Mouse (Mus musculus) B cell, adult 2 months (primary cell): Measurements from ENCODE around the gene Fes.
A peak's percentile ranks its signal among the peaks of the same experiment; 100 is the strongest.

Source experiments
- DNase-seq, 2 experiments: peaks; one replicate each; pipeline ENCODE4 v3.0.0; 2022

Fes gene

DNA sequence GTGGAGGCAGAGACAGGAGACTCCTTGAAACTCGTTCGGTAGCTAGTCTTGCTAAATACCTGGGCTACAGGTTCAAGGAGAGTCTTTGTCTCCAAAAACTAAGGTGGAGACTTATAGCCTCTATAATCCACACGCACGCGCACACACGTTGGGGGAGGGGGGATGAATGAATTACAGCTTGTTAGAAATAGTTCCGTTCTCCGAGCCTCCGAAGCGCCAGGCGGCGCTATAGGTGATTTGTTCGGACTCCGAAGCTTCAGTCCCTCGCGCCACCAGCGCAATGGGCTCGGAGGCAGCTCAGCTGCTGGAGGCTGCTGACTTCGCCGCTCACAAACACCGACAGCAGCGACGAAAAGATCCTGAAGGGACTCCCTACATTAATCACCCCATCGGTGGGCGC, 44.9 kb downstream of the Fes start, which contains the start of gene Hddc3:
TSS of gene Hddc3 (plus strand) at position 247 of the 400 bp plus-strand sequence.
- peak; percentile 98 for DNase-seq

DNA sequence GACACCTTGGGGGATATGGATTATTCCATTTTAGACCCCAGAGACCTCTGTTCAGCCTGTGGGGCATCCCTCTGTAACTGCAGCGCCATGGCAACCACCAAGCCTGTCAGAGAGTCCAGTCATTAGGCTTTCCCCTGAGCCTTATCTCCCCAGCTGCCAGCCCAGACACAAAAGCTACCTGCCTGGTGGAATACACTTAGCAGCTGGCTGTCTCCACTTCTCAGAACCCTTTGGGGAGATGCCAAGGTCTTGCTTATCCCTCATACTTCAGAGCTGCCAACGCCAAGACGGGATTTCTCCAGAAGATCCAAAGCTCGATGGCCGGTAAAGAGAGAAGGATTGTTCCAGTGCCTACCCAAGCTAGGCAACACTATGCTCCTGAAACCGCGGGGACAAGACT, 46.0 kb downstream of the Fes start:
- no peak for DNase-seq

DNA sequence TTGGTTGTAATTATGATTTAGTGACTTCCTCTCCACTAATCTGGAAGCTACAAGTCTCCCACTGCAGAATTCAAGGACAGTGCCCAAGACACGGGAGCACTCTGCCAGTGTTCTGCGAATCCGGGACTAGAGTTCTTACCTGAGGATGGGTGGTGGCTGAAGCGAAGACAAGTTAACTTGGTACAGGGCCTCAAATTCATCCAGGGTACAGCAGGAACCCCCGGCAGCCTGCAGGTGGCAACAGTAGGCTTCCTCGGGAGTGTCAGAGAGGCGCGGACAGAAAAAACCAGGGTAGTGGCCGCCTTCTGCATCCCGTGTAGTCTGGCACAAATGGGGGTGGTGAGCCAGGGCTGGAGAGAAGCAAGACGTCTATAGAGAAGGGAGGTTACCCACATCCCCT, 47.0 kb downstream of the Fes start, which contains the start of gene Unc45a:
TSS of gene Unc45a (minus strand) at position 213 of the 400 bp plus-strand sequence.
- peak; percentile 77 to 80 for DNase-seq

DNA sequence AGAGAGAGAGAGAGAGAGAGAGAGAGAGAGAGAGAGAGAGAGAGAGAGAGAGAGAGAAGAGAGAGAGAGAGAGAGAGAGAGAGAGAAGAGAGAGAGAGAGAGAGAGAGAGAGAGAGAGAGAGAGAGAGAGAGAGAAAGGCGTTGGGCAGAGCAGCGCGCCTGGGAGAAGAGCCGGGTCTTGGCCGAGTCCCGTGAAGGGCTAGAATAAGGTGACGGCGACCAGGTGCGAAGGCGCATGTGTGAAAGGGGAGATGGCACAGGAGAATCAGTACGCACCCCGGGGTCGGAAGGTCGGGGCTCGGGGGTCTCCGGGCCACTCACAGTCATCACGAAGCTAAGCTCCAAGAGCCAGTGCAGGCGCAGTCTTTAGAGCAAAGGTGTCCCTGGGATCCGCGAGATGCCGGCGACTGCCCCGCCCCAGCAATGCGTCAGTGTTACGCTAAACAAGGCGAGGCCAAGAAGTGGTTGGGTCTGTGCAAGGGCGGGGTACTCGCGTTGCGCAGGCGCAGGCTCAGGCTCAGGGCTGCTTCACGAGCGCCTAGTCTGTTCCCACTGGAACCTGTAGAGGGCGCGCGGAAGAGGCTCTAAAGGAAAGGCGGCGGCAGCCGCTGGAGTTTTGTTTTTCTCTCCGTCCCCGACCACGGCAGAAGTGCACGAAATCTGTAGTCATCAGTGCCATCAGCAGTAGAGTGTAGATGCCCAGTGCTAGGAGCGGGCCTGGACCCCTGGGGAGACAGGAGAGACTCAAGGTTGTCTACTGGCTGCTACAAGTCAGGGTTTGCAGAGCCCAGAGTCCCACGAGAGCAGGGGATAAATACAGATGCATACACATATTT, 47.7 kb downstream of the Fes start:
- DNase-seq = peak; percentile 96

DNA sequence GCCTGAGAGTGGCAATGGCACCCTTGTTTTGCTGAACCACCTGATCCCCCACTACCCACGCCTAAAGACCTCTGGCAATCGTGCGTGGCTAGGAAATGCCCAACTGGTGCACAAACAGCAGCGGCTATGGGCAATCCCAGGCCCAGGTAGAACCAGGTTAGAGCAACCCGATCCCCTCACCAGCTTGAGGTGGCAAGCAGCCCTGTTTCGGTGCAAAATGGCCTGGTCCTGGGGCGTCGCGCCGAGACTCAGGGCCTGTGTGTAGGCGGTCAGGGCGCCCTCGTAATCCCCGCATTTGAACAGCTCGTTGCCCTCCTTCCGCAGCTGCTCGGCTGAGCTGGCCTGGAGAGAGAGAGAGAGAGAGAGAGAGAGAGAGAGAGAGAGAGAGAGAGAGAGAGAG, 48.4 kb downstream of the Fes start:
- peak; percentile 25 to 32 for DNase-seq

DNA sequence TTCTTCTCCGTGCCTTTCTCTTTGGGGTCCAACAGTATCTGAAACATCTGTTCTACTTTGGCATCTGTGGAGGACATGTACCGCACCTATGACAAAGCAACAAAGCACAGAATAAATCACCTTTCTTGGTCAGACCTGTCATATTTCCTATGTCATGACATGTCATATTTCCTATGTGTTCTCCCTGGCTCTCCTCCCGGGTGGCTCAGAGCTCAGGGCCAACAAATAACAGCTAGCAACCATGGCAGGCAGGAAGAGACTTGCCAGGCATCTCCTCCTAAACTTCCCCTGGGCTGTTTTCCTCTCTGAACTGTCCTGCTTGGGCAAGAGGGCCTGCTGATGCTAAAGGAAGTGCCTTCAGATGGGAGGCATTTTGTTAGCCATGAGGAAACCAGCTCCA, 50.8 kb downstream of the Fes start:
- no peak for DNase-seq

DNA sequence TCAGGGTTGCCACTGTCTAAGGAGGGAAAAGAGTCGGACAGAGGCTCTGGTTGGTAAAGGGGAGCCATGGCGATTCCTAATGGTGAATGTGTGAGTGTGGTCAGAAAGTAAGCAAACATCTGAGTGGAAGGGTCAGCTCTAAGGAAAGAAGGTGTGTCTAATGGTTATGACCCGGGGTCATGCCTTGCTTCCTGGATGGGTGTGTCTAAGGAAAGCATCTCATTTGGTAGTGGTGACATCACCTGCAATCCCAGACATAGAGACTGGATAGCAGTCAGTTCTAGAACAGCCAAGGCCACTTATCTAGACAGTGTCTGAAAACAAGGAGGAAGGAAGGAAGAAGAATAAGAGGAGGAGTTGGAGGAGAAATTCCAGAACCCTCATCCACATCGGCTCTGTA, 52.9 kb downstream of the Fes start:
- DNase-seq = no peak

DNA sequence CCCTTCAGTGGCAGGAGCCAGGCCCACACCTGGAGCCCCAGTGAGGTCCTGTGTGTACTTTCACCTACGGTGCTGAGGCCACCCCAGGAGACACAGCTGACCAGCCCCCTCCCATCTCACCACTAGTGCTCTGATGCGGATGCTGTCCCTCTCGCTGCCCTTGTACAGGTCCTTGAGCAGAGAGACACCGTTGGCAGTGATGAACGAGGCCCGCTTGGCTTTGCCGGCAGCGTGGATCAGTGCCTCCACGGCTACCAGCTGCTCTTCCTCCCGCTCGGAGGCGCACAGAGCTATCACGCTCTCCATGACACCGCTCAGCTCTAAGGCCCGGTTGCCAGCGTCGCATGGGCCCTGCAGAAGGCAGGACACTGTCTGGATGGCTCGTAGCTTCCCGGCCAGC, 56.3 kb downstream of the Fes start:
- DNase-seq = no peak

DNA sequence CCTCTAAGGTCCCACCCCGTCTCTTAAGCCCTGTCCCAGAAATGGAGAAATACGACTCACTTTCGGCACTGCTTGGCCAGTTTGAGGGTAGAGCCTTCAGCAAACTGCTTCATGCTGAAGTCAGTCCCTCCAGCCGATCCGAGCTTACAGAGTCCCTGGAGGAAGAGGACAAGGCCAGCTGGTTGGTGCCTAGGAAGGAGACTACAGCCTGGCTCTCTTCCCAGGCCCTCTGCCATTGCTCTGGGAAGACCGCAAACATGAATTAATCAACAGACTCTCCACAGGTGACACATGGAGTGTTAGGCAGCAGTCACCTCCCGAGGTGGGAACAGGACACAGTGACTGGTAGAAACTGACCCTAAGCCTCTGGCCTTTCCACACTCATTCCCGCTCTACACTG, 57.5 kb downstream of the Fes start:
- no peak for DNase-seq
